Mouse (Mus musculus) hematopoietic multipotent progenitor cell, adult 10-12 weeks (in vitro differentiated cells): Measurements from ENCODE around the gene Nrsn2. TPM values are rescaled to one million over a fixed set of nuclear protein-coding genes. Genes with fewer than 3 reads are reported as not detected.

Source experiments
- polyA plus RNA-seq: library from polyadenylated mRNA; stranded (reverse); fragments of >175 nt; gene quantifications from 2 replicates; pipeline ENCODE4 v1.2.3, GENCODE M21; 2012; ENCODE audit warnings: low replicate concordance

The Nrsn2 gene
- polyA plus RNA-seq: not detected in 2 replicates

DNA sequence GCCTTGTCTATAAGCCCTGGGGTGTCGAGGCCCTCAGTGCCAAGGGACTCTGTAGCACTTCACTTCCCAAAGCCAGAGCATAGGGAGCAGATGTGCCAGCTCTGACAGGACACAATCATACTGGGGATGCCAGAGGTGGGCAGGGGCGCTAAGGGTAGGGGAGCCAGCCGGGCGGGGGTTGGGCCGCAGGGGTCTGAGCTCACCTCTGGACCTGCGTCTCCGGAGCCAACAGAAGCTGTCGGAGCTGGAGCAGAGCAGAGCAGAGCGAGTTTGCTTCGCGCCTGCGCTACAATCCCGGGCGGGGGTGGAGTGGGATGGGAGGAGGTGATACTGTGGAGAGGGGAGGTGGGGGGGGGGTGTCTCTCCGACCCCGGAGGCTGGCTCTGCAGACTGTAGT, at the start of gene Nrsn2:
Gene Nrsn2, minus strand, starts transcription at position 294 of the 397 bp plus-strand sequence.

DNA sequence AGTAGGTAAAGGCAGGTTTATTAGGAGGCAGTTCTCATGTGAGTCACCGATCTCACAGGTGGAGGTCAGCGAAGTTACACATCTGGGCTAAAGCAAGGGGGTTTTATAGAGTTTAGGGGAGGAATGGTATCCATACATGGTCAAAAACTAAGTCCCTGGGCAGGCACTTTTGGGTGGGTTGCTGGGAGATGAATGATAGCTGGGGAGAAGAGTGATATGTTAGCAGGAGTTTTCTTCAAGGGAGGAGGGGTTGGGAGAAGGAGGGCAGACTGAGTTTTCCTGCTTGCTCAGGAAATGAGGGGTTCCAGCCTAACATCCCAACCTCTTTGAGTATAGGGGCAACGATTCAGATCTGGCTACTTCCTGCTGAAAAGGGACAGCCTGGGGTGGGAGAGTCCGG, 38.8 kb upstream of the Nrsn2 start, which contains the start of gene 6820408C15Rik:
Gene 6820408C15Rik, plus strand, starts transcription at position 301 of the 400 bp plus-strand sequence.

DNA sequence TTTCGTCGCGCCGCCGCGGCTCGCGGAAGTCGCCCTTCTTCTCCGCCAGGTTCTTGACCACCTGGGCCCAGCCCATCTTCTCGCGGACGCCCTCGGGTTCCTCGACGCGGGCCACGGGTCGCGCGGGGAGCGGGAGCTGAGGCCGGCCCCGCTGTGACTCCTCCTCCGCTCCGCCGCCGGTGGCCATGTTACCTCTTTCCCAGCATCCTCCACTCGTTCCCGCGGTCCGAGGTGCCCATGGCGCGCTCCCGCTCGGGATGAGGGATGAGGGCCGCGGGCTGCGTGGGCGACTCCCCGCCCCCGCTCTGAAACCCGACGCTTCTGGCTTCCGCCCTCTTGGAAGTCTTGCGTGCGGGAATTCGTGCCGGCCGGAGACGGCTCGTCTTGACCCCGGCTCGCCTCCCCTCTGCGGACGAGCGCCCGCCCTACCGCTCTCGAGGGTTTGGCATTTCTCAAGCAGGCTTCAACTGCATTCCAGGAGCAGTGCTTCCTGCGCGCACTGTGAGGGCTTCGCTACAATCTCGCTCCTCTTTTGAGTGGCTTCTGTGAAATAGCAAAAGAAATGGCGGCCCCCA, 38.2 kb upstream of the Nrsn2 start, which contains the start of gene Zcchc3:
Gene Zcchc3, minus strand, starts transcription at position 437 of the 575 bp plus-strand sequence.

GRCm38 (mm10) chr2:152397680-152398435, 21.4 kb upstream of the Nrsn2 start, which contains the start of gene Sox12:
Sox12 (minus strand) TSS chr2:152398063.

DNA sequence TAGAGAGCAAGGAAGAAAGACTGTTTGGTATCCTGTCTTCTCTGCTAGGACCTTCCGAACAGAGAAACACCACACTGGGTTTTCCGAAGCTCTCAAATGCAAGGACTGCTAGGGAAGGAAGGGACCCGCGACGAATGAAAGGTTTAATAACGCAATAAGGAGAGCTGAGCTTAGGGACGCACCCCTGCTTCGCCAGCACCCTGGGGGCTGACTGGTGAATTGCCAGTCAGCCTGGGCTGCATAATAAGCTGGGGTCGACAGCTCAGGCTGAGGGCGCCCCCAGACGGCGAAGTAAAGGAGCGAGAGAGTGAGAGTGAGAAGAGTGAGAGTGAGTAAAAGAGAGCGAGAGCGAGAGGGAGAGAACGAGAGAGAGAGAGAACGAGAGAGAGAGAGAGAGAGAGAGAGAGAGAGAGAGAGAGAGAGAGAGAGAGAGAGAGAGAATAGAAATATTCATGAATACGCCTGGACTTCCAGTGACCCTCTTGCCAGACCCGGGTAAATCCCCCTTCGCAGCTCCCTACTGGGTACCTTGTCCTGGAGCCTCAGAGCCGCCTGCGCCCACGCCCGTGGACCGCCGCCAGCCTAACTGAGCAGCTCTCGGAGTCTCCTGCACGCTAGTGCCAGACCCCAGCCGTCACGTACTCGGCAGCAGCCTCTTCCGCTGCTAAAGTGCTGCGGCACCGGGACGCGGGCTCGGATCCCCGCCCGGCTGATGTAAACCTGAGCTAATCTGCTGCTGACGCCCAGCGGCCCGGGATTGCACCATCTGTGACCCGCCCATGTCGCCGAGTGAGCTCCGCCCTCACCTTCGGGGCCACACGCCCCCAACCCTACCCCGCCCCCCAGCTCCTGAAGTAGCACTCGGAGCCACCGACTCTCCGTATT, 32.9 kb downstream of the Nrsn2 start, which contains the start of gene Trib3:
Gene Trib3, minus strand, starts transcription at position 704 of the 885 bp plus-strand sequence.

GRCm38 (mm10) chr2:152332101-152332825, 44.2 kb downstream of the Nrsn2 start, which contains the start of gene Rbck1:
Rbck1 (minus strand) TSS chr2:152332653.

Other genes starting within 250 kb of the Nrsn2 start
- 0.12 and 0.14 TPM in 2 replicates for gene Tcf15, start 233.1 kb downstream of the Nrsn2 start, polyA plus RNA-seq
- 10.1 and 21.5 TPM in 2 replicates for gene Csnk2a1, start 149.8 kb downstream of the Nrsn2 start, polyA plus RNA-seq
- 26.7 and 28.4 TPM in 2 replicates for gene Tbc1d20, start 82.8 kb downstream of the Nrsn2 start, polyA plus RNA-seq
- gene Rbck1, start 44.0 kb downstream of the Nrsn2 start, polyA plus RNA-seq: 241 and 403 TPM in 2 replicates
- gene Trib3, start 32.6 kb downstream of the Nrsn2 start, polyA plus RNA-seq: 2.7 and 3.6 TPM in 2 replicates
- 9.1 and 13.9 TPM in 2 replicates for gene Sox12, start 21.4 kb upstream of the Nrsn2 start, polyA plus RNA-seq
- 3.1 and 3.7 TPM in 2 replicates for gene Zcchc3, start 38.4 kb upstream of the Nrsn2 start, polyA plus RNA-seq
- not detected in 2 replicates for gene 6820408C15Rik, start 38.9 kb upstream of the Nrsn2 start, polyA plus RNA-seq
- gene Defb23, start 88.0 kb upstream of the Nrsn2 start, polyA plus RNA-seq: not detected in 2 replicates
- gene Defb20, start 100.4 kb upstream of the Nrsn2 start, polyA plus RNA-seq: not detected in 2 replicates
- not detected in 2 replicates for gene Defb22, start 113.5 kb upstream of the Nrsn2 start, polyA plus RNA-seq
- gene Defb26, start 135.1 kb upstream of the Nrsn2 start, polyA plus RNA-seq: not detected in 2 replicates
- not detected in 2 replicates for gene Defb28, start 141.6 kb upstream of the Nrsn2 start, polyA plus RNA-seq
- not detected in 2 replicates for gene Defb29, start 163.5 kb upstream of the Nrsn2 start, polyA plus RNA-seq
- not detected in 2 replicates for gene Gm17416, start 192.7 kb upstream of the Nrsn2 start, polyA plus RNA-seq
- gene Defb21, start 196.1 kb upstream of the Nrsn2 start, polyA plus RNA-seq: not detected in 2 replicates
- not detected in 2 replicates for gene Defb19, start 203.7 kb upstream of the Nrsn2 start, polyA plus RNA-seq
- not detected in 2 replicates for gene Defb45, start 222.8 kb upstream of the Nrsn2 start, polyA plus RNA-seq
- gene Defb36, start 227.7 kb upstream of the Nrsn2 start, polyA plus RNA-seq: not detected in 2 replicates
- not detected in 2 replicates for gene Defb25, start 246.4 kb upstream of the Nrsn2 start, polyA plus RNA-seq